Mouse (Mus musculus): ENCODE measurements around the gene Mrpl14. TPM values are rescaled to one million over a fixed set of nuclear protein-coding genes. Genes with fewer than 3 reads are reported as not detected.

The Mrpl14 gene
- total and polyA plus RNA-seq, 2 experiments from 2014 or later, result 98.0 to 152 TPM

GRCm38 (mm10) chr17:45666091-45666490 is 20.0 kb upstream of the Mrpl14 start:
- ATAC-seq (ENCODE audit: insufficient read depth, low read depth), result no peak
- Histone ChIP-seq H3K4me1 (ENCODE audit: control insufficient read depth, insufficient read depth) (no peaks in the 10 kb centered on the region), H3K27me3 (ENCODE audit: control insufficient read depth, insufficient read depth, low read length) (no peaks in the 10 kb centered on the region), H3K4me3 (ENCODE audit: low read depth, low read length) (no peak overlapping the region), H3K9ac (replicated peaks; ENCODE audit: low read depth, low read length) (no peak overlapping the region), H3K4me2 (ENCODE audit: low read depth, low read length) (no peak overlapping the region), H3K36me3 (replicated peaks; ENCODE audit: control insufficient read depth, insufficient read depth, low read length) (peaks cover 58% of the 10 kb centered on the region), H3K27ac (ENCODE audit: low read depth) (no peak overlapping the region), H3K9me3 (replicated peaks; ENCODE audit: control insufficient read depth, low read length) (no peaks in the 10 kb centered on the region)
- 78% methylated on average over 11 of the region's 11 CpGs for WGBS
- TF ChIP-seq CTCF (IDR thresholded peaks at IDR 0.05; ENCODE audit: low read depth) (no peak), EP300 (IDR thresholded peaks at IDR 0.05; ENCODE audit: low read depth) (no peak)
- no peak for DNase-seq (ENCODE audit: low spot score)

DNA sequence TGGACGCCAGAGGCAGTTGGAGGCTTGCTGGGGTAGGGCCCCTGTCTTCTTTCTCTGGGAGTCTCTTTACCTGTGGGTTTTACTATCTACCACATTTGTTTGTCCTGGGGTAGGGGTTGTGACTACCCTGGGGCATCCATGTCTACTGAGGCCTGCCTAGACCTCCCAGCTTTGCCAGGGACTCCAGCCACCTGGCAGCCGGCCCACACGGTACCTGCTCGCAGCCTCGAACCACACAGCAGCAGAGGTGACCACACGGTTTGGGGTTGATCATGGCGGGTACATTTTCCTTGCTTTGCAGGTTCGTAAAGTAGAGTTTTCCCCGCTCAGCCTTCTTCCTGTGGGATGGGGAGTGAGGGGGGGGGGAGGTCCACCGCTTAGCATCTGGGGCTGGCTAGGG is 18.6 kb upstream of the Mrpl14 start:
- H3K9me3 ChIP-seq (replicated peaks; ENCODE audit: control insufficient read depth, low read length), result no peaks in the 10 kb centered on the region
- H3K4me3 ChIP-seq (ENCODE audit: low read depth, low read length), result no peak overlapping the region
- ATAC-seq (ENCODE audit: insufficient read depth, low read depth) (no peak), DNase-seq (ENCODE audit: low spot score) (no peak)
- TF ChIP-seq CTCF (IDR thresholded peaks at IDR 0.05; ENCODE audit: low read depth) (no peak), EP300 (IDR thresholded peaks at IDR 0.05; ENCODE audit: low read depth) (no peak)
- no peak overlapping the region for H3K9ac ChIP-seq (replicated peaks; ENCODE audit: low read depth, low read length)
- no peaks in the 10 kb centered on the region for H3K27me3 ChIP-seq (ENCODE audit: control insufficient read depth, insufficient read depth, low read length)
- H3K27ac ChIP-seq (ENCODE audit: low read depth), result no peak overlapping the region
- H3K36me3 ChIP-seq (replicated peaks; ENCODE audit: control insufficient read depth, insufficient read depth, low read length), result peaks cover 52% of the 10 kb centered on the region
- no peaks in the 10 kb centered on the region for H3K4me1 ChIP-seq (ENCODE audit: control insufficient read depth, insufficient read depth)
- no peak overlapping the region for H3K4me2 ChIP-seq (ENCODE audit: low read depth, low read length)
- 83% methylated on average over 10 of the region's 10 CpGs for whole genome bisulfite sequencing

- TF ChIP-seq CTCF (IDR thresholded peaks at IDR 0.05; ENCODE audit: low read depth), result no peak
- no peak for TF ChIP-seq EP300 (IDR thresholded peaks at IDR 0.05; ENCODE audit: low read depth)
- no peaks in the 10 kb centered on the region for H3K4me1 ChIP-seq (ENCODE audit: control insufficient read depth, insufficient read depth)
- H3K27ac ChIP-seq (ENCODE audit: low read depth), result no peak overlapping the region
- H3K27me3 ChIP-seq (ENCODE audit: control insufficient read depth, insufficient read depth, low read length), result no peaks in the 10 kb centered on the region
- no peak for ATAC-seq (ENCODE audit: insufficient read depth, low read depth)
- H3K4me3 ChIP-seq (ENCODE audit: low read depth, low read length), result no peak overlapping the region
- H3K4me2 ChIP-seq (ENCODE audit: low read depth, low read length), result no peak overlapping the region
- 89% methylated on average over 10 of the region's 10 CpGs for WGBS
- no peak for DNase-seq (ENCODE audit: low spot score)
- H3K9ac ChIP-seq (replicated peaks; ENCODE audit: low read depth, low read length), result no peak overlapping the region
- no peaks in the 10 kb centered on the region for H3K9me3 ChIP-seq (replicated peaks; ENCODE audit: control insufficient read depth, low read length)
- H3K36me3 ChIP-seq (replicated peaks; ENCODE audit: control insufficient read depth, insufficient read depth, low read length), result peaks cover 52% of the 10 kb centered on the region
Observed at GRCm38 (mm10) chr17:45667986-45668385, 18.1 kb upstream of the Mrpl14 start.

GRCm38 (mm10) chr17:45671821-45672220 is 14.3 kb upstream of the Mrpl14 start:
- TF ChIP-seq EP300 (IDR thresholded peaks at IDR 0.05; ENCODE audit: low read depth) (no peak), CTCF (IDR thresholded peaks at IDR 0.05; ENCODE audit: low read depth) (peak; percentile 46)
- peak; percentile 39; the same call in 1 of the 2 replicates for ATAC-seq (ENCODE audit: insufficient read depth, low read depth)
- Histone ChIP-seq H3K27ac (ENCODE audit: low read depth) (no peak overlapping the region), H3K36me3 (replicated peaks; ENCODE audit: control insufficient read depth, insufficient read depth, low read length) (peaks cover 63% of the 10 kb centered on the region), H3K27me3 (ENCODE audit: control insufficient read depth, insufficient read depth, low read length) (no peaks in the 10 kb centered on the region), H3K4me1 (ENCODE audit: control insufficient read depth, insufficient read depth) (no peaks in the 10 kb centered on the region), H3K4me2 (ENCODE audit: low read depth, low read length) (no peak overlapping the region), H3K4me3 (ENCODE audit: low read depth, low read length) (no peak overlapping the region), H3K9ac (replicated peaks; ENCODE audit: low read depth, low read length) (no peak overlapping the region), H3K9me3 (replicated peaks; ENCODE audit: control insufficient read depth, low read length) (no peaks in the 10 kb centered on the region)
- 92% methylated on average over 1 of the region's 1 CpGs for WGBS
- DNase-seq (ENCODE audit: low spot score), result peak; percentile 14

- no peak overlapping the region for H3K4me3 ChIP-seq (ENCODE audit: low read depth, low read length)
- H3K9me3 ChIP-seq (replicated peaks; ENCODE audit: control insufficient read depth, low read length), result no peaks in the 10 kb centered on the region
- no peaks in the 10 kb centered on the region for H3K27me3 ChIP-seq (ENCODE audit: control insufficient read depth, insufficient read depth, low read length)
- no peak overlapping the region for H3K9ac ChIP-seq (replicated peaks; ENCODE audit: low read depth, low read length)
- DNase-seq (ENCODE audit: low spot score) (no peak), ATAC-seq (ENCODE audit: insufficient read depth, low read depth) (no peak)
- TF ChIP-seq CTCF (IDR thresholded peaks at IDR 0.05; ENCODE audit: low read depth) (no peak), EP300 (IDR thresholded peaks at IDR 0.05; ENCODE audit: low read depth) (no peak)
- no peak overlapping the region for H3K27ac ChIP-seq (ENCODE audit: low read depth)
- WGBS, result 79% methylated on average over 2 of the region's 2 CpGs
- peaks cover 60% of the 10 kb centered on the region for H3K36me3 ChIP-seq (replicated peaks; ENCODE audit: control insufficient read depth, insufficient read depth, low read length)
- no peaks in the 10 kb centered on the region for H3K4me1 ChIP-seq (ENCODE audit: control insufficient read depth, insufficient read depth)
- H3K4me2 ChIP-seq (ENCODE audit: low read depth, low read length), result no peak overlapping the region
Observed at GRCm38 (mm10) chr17:45672598-45672997, 13.5 kb upstream of the Mrpl14 start.

GRCm38 (mm10) chr17:45678106-45678505 is 8.0 kb upstream of the Mrpl14 start:
- Histone ChIP-seq H3K36me3 (replicated peaks; ENCODE audit: control insufficient read depth, insufficient read depth, low read length) (peaks cover 46% of the 10 kb centered on the region), H3K4me2 (ENCODE audit: low read depth, low read length) (no peak overlapping the region), H3K27ac (ENCODE audit: low read depth) (no peak overlapping the region), H3K9ac (replicated peaks; ENCODE audit: low read depth, low read length) (no peak overlapping the region), H3K4me1 (ENCODE audit: control insufficient read depth, insufficient read depth) (peaks cover 6% of the 10 kb centered on the region), H3K27me3 (ENCODE audit: control insufficient read depth, insufficient read depth, low read length) (no peaks in the 10 kb centered on the region), H3K4me3 (ENCODE audit: low read depth, low read length) (no peak overlapping the region), H3K9me3 (replicated peaks; ENCODE audit: control insufficient read depth, low read length) (no peaks in the 10 kb centered on the region)
- DNase-seq (ENCODE audit: low spot score) (peak; percentile 21), ATAC-seq (ENCODE audit: insufficient read depth, low read depth) (no peak)
- 31% methylated on average over 7 of the region's 7 CpGs for WGBS
- TF ChIP-seq EP300 (IDR thresholded peaks at IDR 0.05; ENCODE audit: low read depth) (no peak), CTCF (IDR thresholded peaks at IDR 0.05; ENCODE audit: low read depth) (peak; percentile 85)
